Mouse (Mus musculus) layer of hippocampus, adult 2 months (tissue): ENCODE data around the gene Sipa1l2. TPM values are rescaled to one million over a fixed set of nuclear protein-coding genes. Genes with fewer than 3 reads are reported as not detected.
A peak's percentile ranks its signal among the peaks of the same experiment; 100 is the strongest.

Experiments
- DNase-seq, 2 experiments: peaks; one replicate each; pipeline ENCODE4 v3.0.0; 2022; ENCODE audit warnings: low spot score in 2 of 2
- H3K27ac ChIP-seq: fragments of 200-600 bp; 2 replicates; pipeline ENCODE4 v1.8.1; 2022
- H3K4me3 ChIP-seq: fragments of 200-600 bp; 2 replicates; pipeline ENCODE4 v1.8.1; 2022; ENCODE audit warnings: mild to moderate bottlenecking
- CTCF ChIP-seq: fragments of 200-600 bp; conservative IDR thresholded peaks from 2 replicates; pipeline ENCODE4 v1.8.1; 2022; ENCODE audit warnings: antibody characterized with exemption, mild to moderate bottlenecking, moderate library complexity
- total RNA-seq, 2 experiments: library from RNA; stranded (reverse); gene quantifications; 2 replicates each; pipeline ENCODE4 v1.2.3; 2021

Gene Sipa1l2
- total RNA-seq, 2 experiments from 2014 or later, result 69.5 to 72.1 TPM

GRCm38 (mm10) chr8:125510861-125511668 lies 58.5 kb downstream of the Sipa1l2 start:
- Histone ChIP-seq H3K27ac (no peak overlapping the region), H3K4me3 (no peak overlapping the region)
- no peak for DNase-seq
- no peak for TF ChIP-seq CTCF

GRCm38 (mm10) chr8:125509776-125510175 lies 59.8 kb downstream of the Sipa1l2 start:
- no peak for DNase-seq
- H3K4me3 ChIP-seq, result no peak overlapping the region
- no peak overlapping the region for H3K27ac ChIP-seq
- TF ChIP-seq CTCF, result no peak

- Histone ChIP-seq H3K4me3 (no peak overlapping the region), H3K27ac (no peak overlapping the region)
- no peak for TF ChIP-seq CTCF
- DNase-seq, result no peak
Measured at GRCm38 (mm10) chr8:125509175-125509574, 60.4 kb downstream of the Sipa1l2 start.

DNA sequence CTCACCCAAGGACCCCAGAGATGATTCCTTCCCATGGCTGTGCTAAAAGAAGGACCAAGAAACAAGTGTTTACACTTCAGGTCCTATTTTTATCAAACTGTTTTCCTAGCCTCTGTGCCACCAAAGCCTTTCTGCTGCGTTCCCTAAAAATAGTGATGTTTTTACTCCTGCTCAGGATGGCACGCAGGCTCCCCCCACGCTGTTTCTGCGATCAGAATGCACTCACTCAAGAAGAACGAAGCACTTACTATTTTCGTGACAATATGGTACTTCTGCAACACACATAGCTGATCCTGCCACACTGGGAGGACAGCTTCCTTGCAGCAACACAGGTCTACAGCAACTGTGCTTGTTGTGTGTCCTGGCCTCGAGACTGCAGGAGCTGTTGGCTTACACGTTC lies 62.3 kb downstream of the Sipa1l2 start:
- no peak for DNase-seq
- no peak overlapping the region for H3K27ac ChIP-seq
- no peak overlapping the region for H3K4me3 ChIP-seq
- TF ChIP-seq CTCF, result 0 out of 2 replicates have a peak, but pooled peaks have one; percentile 2

GRCm38 (mm10) chr8:125504605-125505257 lies 64.9 kb downstream of the Sipa1l2 start:
- no peak for DNase-seq
- Histone ChIP-seq H3K27ac (peak overlapping the region; percentile 25; the same call in 1 of the 2 replicates), H3K4me3 (no peak overlapping the region)
- TF ChIP-seq CTCF, result no peak

DNA sequence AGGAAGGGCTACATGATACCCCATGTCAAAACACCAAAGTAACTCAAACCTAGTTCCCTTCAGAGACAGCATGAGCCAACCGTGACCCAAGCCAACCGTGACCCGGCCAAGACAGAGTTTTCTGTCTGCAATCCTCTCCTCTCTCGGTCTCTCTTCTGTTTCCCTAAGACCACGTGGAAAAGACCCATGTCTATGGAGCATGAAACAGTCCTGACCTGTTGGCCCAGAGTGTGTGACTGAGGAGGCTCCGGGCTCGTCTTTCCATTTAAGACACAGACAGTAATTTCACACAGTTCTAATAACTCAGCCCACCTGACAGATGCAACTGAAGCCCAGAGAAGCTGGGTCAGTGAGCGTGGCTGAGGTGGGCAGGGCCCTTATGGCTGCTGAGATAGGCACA lies 65.8 kb downstream of the Sipa1l2 start:
- no peak for TF ChIP-seq CTCF

DNA sequence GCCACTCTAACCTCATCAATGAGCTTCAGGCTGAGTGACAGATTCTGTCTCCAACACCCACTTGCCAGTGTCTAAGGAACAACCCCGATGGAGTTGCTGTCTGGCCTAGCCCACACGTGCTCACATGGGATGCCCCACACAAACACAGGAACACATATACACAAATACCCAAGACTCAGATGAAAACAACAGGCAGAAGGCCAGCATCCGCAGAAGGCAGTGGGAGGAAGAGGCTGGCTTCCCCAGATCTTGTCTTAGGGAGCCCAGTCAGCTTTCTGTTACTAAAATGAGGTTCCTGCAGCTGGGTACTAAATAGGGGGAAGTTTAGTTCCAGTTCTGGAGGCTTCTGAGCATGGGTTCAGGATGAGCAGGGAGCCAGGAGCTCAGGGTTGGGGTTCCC lies 66.8 kb downstream of the Sipa1l2 start:
- Histone ChIP-seq H3K27ac (peak overlapping the region; percentile 12; the same call in 1 of the 2 replicates), H3K4me3 (no peak overlapping the region)
- DNase-seq, result peak; percentile 45 to 60
- TF ChIP-seq CTCF, result no peak

More for the DNA sequence above, 65.8 kb downstream of the Sipa1l2 start:
- Histone ChIP-seq H3K4me3 (no peak overlapping the region), H3K27ac (no peak overlapping the region)
- no peak for DNase-seq

DNA sequence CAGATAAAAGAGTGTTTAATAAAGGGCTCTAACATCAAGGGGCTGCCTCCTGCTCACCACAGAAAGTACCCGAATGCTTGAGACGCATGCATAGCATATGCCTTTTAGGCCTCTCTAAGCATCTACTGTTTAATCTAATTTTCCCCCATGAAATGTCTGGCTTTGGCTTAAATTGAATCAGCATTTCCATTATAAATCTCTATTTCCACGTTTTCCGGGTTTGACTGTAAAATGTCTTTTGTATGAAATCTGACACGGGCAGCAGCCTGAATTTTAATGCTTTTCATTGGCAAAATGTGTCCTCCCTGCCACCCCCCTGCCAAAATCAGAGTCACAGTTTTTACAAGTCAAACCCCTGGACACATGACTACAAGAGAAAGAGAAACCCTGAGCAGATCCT lies 69.6 kb downstream of the Sipa1l2 start:
- no peak for DNase-seq
- Histone ChIP-seq H3K4me3 (no peak overlapping the region), H3K27ac (no peak overlapping the region)
- no peak for TF ChIP-seq CTCF

DNA sequence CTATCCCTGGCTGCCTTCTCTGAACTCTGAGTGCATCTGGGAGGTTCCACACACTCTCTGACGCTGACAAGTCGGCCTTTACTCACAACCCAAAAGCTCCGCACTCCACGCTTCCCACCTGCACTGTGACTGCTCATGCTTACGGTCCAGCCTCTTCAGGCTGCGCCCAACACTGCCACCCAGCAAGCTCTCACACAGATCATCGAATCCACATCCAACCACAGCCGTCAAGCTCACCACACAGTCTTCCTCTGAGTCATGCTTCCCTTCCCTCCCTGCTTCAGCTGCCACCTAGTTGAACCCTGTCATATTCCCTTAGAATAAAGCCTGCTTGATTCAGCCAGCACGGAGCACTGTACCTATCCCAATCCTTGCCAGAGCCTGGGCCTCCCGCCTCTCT lies 71.1 kb downstream of the Sipa1l2 start:
- DNase-seq, result no peak
- no peak overlapping the region for H3K27ac ChIP-seq
- no peak for TF ChIP-seq CTCF
- H3K4me3 ChIP-seq, result no peak overlapping the region

DNA sequence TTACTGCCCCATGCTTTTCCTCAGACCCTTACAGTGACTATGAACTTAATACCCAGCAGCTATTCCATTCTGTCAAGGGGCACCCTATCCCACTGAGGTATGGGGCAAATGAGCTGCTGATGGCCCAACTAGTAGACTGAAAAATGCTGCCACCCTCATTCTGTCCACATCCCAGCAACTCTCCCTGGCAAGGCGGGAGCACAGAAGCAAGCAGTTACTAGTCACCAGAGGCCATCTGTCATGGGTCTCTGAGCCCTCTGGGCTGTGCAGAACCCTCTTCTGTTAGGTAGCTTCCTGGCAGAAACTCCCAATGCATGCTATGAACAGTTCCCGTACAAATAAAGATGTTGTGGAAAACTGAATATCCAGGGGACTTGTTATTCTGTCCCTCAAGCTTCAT lies 74.1 kb downstream of the Sipa1l2 start:
- no peak overlapping the region for H3K27ac ChIP-seq
- DNase-seq, result no peak
- no peak for TF ChIP-seq CTCF
- no peak overlapping the region for H3K4me3 ChIP-seq

GRCm38 (mm10) chr8:125493254-125493815 lies 76.3 kb downstream of the Sipa1l2 start:
- peak overlapping the region; percentile 69 for H3K27ac ChIP-seq
- DNase-seq, result peak in 1 of 2 experiments; percentile 23
- TF ChIP-seq CTCF, result no peak
- H3K4me3 ChIP-seq, result no peak overlapping the region

DNA sequence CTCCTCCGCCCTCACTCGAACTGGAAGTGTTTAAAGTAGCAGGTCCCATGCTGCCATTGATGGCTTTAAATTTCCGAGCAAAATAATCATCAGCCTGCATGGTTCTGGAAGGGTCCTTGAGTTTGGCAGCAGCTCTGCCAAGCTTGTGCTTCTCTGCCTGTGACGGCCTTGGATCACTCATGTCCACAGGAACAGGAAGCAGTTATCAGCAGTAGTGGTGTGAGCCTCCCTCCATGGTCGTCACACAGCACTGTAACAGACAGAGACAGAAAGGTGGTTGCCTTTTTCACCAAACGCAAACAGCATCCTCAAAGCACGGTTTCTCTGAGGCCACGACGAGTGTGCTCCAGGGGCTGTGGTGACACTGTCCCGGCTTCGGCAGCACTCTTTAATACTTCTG lies 77.2 kb downstream of the Sipa1l2 start:
- no peak for TF ChIP-seq CTCF

GRCm38 (mm10) chr8:125488747-125489146 lies 80.9 kb downstream of the Sipa1l2 start:
- no peak for DNase-seq
- Histone ChIP-seq H3K27ac (no peak overlapping the region), H3K4me3 (no peak overlapping the region)
- TF ChIP-seq CTCF, result no peak

More for the DNA sequence above, 77.2 kb downstream of the Sipa1l2 start:
- peak overlapping the region; percentile 69 for H3K27ac ChIP-seq
- no peak for DNase-seq
- no peak overlapping the region for H3K4me3 ChIP-seq
